Mouse (Mus musculus): ENCODE data around the gene Asphd2.

GRCm38 (mm10) chr5:112369326-112369725 is 25.3 kb downstream of the Asphd2 start:
- no peak for TF ChIP-seq CTCF (IDR thresholded peaks at IDR 0.05; ENCODE audit: low read depth, low read length)
- no peak for TF ChIP-seq POLR2A (IDR thresholded peaks at IDR 0.05; ENCODE audit: borderline replicate concordance, low read depth, low read length)
